Mouse (Mus musculus) olfactory bulb, adult 2 months (tissue): Measurements from ENCODE around the gene Asb6.

Experiments used
- CTCF ChIP-seq: fragments of 200-500 bp; IDR thresholded peaks from 2 replicates; pipeline ENCODE4 v1.5.1; 2012; ENCODE audit warnings: low read depth, mild to moderate bottlenecking, low read length, moderate library complexity; ENCODE audit not compliant: insufficient read depth
- POLR2A ChIP-seq: fragments of 200-500 bp; IDR thresholded peaks from 2 replicates; pipeline ENCODE4 v1.6.1; 2012; ENCODE audit warnings: mild to moderate bottlenecking, low read depth, low read length, moderate library complexity; ENCODE audit not compliant: insufficient read depth

- TF ChIP-seq POLR2A (no peak), CTCF (no peak)
Measured at GRCm38 (mm10) chr2:30846723-30847122, 16.6 kb upstream of the Asb6 start.
